Mouse (Mus musculus): ENCODE data around the gene Bahd1.
A peak's percentile ranks its signal among the peaks of the same experiment; 100 is the strongest.

The Bahd1 gene

DNA sequence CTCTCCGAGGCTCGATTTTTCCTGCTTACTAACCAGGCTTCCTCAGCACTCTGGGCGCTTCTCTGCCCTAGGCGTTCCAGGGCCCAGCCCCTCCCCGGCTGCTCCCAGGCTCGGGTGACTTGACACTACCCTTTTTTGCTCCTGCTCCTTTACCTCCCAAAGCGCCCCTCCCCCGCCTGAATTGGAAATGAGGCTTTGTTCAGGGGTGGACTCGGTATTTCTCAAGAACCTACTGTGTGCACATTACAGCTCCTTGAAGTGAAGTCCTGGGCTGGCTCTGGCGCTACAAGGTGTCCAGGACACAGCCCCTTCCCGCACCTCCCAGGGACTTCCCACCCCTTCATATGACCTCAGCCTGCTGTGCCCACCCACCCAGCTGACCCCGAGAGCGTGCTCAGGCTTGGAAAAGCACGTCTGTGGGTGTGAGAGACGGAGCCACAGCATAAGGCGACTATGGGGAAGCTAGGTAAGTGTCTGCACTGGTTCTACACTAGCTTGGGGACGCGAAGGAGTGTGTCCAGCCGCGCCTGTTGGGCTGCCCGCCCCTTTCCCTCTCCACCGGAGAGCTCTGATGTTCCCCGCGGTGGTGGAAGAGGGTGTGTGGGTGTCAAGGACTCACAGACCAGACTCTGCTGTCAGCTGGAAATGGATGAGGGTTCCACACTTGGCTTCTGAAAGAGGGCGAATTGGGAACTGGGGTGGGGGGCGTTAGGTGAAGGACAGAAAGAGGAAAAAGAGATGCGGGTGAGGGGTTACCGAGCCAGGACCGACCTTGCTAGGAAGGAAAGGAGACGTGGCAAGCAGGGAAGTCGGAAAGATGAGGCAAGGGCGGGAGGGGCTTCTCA is at the start of gene Bahd1:
Bahd1 (plus strand) TSS at position 397 of the 845 bp plus-strand sequence.
- peak; percentile 61 for DNase-seq (ENCODE audit: extremely low spot score)

DNA sequence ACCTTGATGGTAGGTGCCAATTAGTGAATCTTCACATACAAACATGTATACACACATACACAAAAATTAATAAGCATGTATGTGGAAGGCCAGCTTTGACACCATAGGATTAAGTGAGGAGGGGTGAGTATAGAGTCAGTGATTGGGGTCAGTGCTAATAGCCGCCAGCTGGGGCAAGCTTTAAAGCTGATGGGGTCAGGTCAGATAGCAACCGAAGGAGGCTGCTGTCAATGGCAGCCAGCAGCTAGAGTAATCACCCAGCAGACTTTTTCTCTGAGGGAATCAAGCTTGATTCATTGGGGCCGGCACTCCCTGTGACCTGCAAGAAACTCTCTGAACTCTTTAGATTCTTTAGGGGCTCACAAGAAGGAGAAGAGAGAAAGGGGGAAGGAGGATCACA is 48.4 kb upstream of the Bahd1 start:
- DNase-seq (ENCODE audit: extremely low spot score), result peak; percentile 38

DNA sequence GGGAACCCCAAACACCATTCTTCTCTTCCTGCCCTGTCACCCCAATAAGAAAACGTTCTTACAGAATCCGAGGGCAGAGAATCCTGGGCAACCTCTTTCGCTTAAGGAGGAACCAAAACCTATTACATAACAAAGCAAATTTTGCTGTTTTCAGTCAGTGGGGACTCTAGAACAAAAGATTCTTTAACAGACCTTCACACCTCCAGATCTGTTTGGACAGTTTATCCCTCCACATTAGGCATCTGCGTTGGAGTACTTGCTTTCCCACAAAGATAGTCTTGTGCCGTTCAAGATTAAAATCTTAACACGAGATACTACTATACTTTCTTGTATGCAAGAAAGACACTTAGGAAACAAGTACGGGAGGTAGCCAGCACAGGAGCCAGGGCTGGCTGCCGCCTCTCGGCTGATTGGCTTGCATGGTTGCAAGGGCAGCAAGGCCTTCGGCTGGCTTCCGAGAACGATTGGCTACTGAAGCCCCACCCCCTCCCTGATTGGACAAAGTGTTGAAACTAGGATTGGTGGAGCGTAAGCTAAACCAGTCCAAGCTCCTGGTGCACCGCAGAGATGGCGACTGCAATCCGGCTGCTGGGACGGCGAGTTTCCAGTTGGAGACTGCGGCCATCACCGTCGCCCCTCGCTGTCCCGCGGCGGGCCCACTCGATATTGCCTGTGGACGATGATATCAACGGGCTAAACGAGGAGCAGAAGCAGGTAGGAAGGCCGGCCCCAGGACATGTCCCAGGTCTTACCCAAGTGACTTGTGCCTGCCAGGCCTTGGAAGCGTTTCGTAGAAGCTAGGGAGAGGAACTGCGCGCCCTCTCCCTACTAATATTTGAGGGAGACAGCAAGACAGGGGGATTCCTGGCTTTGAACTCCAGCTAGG is 38.5 kb upstream of the Bahd1 start, which contains the start of gene Ivd:
Ivd (plus strand) TSS at position 501 of the 886 bp plus-strand sequence.
- DNase-seq (ENCODE audit: extremely low spot score), result peak; percentile 91

DNA sequence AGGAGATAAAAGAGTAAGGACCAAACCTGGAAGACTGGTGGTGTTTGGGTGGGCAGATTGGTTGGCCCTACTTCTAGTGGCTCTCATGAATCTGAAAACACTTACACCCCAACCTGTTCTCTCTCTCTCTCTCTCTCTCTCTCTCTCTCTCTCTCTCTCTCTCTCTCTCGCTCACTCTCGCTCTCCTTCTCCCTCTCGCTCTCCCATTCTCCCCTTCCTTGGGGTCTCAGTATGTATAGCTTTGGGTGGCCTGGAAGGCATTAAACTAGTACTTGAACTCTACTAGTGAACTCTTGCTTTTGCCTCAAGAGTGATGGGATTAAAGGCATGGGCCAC is 37.9 kb upstream of the Bahd1 start:
- DNase-seq (ENCODE audit: extremely low spot score), result no peak

DNA sequence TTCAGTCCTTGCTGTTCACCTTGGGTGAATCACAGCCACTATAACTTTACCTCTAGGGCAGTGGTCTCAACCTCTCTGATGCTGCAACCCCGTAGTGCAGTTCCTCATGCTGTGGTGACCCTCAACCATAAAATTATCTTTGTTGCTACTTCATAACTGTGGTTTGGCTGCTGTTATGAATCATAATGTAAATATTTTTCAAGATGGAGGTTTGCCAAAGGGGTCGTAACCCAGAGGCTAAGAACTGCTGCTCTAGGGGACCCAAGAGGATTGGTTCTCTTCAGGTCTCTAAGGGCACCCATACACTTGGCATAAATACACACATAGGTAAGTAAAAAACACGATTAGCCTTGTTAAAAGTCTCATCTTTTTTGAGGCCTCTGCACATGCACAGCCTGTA is 29.6 kb upstream of the Bahd1 start:
- DNase-seq (ENCODE audit: extremely low spot score), result no peak

- no peak for DNase-seq (ENCODE audit: extremely low spot score)
Observed at GRCm38 (mm10) chr2:118871032-118871431, 29.1 kb upstream of the Bahd1 start.

GRCm38 (mm10) chr2:118873018-118873417 is 27.2 kb upstream of the Bahd1 start:
- DNase-seq (ENCODE audit: extremely low spot score), result no peak

DNA sequence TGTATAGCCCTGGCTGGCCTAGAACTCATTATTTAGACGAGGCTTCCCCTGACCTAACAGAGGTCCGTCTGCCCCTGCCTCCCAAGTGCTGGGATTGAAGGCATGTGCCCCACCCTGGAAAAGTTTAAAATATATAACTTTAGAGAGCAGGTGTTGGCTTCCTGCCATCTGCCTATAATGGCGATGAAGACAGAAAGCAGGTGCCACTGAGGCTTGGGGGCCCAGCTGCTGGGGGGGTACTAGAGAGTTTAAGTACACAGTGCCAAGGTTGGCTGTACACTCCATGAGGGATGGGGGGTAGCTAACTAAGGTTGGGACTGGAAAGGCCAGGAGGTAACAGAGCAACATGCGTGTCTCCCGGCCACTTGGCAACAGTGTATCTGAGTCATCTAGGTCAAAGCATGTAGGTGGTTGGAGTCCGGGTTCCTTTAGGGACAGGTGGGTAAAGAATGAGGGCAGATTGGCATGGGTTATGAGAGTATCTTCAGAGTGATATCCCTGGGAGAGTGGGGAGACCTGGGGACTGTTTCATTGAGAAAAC is 26.2 kb upstream of the Bahd1 start:
- no peak for DNase-seq (ENCODE audit: extremely low spot score)

GRCm38 (mm10) chr2:118875316-118875715 is 24.9 kb upstream of the Bahd1 start:
- DNase-seq (ENCODE audit: extremely low spot score), result no peak

DNA sequence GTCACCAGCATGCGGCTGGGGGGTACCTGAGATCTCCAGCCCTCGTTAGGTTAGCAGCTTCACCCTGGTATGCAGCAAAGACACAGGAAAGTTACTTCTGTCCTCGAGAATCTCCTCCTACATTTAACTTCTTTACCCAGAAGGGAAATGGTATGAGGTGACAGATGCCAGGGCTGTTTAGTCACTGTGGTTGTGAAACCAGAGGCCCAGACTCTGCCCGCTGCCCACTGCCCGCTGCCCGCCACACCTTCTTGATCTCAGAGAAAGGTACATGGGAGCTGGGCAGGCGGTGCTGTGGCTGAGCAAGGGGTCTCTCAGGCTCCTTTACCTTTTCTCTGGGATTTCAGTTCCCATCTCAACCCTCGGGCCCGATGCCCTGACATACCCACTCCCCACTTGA is 23.7 kb upstream of the Bahd1 start:
- DNase-seq (ENCODE audit: extremely low spot score), result no peak

DNA sequence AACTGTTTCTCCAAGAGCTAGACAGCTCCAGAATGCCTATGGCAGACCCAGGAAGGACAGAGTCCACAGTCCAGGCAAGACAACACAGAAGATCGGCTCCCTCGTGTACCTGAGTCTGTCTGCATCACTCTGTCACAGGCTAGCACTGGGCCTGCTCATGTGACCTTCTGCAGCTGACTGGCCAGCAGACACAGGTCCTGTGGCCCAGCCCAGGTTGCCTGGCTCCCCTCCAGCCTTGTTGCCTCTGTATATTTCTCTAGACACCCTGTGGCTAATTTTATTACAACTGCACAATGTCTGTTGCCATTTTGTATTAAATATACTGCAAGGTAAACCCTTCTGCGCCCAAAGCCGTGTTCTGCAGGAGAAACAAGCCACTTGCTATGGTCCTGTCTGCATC is 19.2 kb upstream of the Bahd1 start:
- no peak for DNase-seq (ENCODE audit: extremely low spot score)

- no peak for DNase-seq (ENCODE audit: extremely low spot score)
Observed at GRCm38 (mm10) chr2:118881956-118882355, 18.2 kb upstream of the Bahd1 start.

GRCm38 (mm10) chr2:118882840-118883679 is 17.1 kb upstream of the Bahd1 start:
- peak; percentile 84 for DNase-seq (ENCODE audit: extremely low spot score)

- DNase-seq (ENCODE audit: extremely low spot score), result no peak
Observed at GRCm38 (mm10) chr2:118887440-118887839, 12.7 kb upstream of the Bahd1 start.

DNA sequence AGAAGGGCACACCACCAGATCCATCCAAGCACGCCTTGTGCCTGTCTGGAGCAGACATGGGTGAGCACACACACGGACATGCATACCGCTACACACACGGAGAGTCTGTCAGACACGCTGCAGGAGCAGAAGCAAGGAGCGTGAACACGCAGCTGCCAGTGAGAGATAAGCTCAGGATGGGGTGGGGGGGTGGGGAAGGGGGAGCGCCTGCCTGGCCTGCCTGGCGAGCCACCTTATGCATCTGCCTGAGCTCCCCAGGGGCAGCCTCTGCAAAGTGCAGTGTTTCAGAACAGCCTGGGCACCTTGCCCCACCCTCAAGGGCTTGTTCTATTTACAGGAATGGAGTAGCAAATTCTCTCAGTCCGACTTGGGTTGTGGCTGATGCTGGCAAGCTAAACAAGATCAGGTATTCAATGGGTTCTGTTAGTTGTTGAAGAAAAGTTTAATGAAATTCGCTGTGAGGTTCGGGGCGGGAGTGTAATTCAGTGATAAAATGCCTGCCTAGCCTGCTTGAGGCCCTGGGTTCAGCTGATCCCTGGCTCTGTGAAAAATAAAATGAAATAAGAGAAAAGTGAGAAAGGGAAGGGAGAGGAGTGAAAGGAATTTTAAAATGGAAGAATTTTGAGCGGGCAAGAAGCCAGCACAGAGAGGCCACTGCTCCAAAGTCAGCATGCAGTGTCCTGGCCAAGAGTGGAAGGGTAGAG is 12.2 kb upstream of the Bahd1 start:
- no peak for DNase-seq (ENCODE audit: extremely low spot score)

DNA sequence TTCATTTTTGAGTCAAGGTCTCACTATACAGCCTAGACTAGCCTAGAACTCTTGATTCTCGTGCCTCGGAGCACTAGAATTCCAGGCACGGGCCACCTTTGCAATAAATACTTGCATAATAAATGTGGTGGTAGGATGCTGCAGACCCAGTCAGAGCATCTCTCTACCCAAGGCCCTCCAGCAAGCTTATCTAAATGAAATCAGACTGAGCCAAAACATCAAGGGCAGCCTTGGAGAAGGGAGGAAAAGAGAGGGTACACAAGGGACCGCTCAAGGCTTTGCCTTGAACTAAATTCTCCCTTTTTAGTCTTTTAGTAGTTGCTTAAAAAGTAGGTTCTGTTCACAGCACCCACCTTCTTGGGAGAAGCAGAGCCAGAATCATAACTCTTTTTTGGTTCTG is 9.0 kb upstream of the Bahd1 start:
- no peak for DNase-seq (ENCODE audit: extremely low spot score)

DNA sequence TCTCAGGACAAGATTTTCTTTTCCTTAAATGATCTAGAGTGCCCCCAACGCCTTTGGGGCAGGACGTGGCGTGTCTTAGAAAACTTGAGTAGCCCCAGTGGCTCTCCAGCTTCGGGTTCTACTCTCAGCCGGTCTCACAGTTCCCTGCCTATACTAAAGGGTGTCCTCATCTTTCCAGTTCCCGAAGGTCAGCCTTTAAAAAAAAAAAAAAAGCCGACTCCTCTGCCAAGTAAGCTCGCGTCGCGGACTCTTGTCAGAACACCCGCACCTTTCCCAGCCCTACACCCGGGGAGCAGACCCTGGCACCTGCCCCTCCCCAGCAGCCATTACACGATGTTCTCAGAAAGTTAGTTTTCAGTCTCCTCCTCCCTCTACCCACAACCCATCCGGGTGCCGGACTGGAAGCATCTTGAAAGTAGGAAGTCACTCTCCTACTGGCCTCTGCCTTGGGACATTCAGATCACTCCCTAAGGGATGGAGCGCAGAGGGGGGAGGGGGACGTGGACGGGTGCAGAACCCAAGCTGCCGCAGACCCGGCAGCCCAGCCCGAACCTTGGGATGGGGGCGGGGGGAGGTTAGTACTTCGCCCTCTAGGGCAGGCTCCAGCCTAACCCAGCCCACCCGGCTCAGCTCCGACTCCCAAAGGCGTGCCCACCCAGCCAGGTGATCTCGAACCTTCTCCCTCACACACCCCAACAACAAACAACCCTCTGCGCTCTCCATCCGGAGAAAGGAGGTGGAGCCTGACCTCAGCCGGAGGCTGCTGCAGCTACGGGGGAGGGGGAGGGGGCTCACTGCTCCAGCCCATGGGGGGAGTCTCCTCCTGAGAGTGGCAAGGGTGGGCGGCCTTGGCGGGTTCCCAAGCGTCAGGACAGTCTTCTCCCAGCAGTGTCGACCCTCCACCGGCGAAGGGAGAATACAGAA is 3.9 kb upstream of the Bahd1 start:
- peak; percentile 48 for DNase-seq (ENCODE audit: extremely low spot score)

DNA sequence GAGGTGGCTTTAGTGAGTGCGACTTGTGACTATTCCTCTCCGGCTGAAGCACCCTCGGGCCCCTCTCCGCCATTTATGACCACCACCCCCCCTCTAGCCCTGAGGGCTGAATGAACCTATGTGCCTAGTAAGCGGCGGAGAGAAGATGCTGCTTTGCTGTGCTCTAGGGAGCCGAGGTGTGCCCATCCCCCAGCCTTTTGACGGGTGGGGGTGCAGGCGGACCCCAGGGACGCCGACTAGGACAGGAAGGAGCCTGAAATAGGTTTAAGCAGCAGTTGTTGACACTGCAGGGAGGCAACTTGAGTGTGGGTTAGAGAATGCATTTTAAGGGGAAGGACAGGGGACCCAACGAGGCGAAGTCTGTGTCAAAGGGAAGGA is 3.3 kb upstream of the Bahd1 start:
- DNase-seq (ENCODE audit: extremely low spot score), result no peak

DNA sequence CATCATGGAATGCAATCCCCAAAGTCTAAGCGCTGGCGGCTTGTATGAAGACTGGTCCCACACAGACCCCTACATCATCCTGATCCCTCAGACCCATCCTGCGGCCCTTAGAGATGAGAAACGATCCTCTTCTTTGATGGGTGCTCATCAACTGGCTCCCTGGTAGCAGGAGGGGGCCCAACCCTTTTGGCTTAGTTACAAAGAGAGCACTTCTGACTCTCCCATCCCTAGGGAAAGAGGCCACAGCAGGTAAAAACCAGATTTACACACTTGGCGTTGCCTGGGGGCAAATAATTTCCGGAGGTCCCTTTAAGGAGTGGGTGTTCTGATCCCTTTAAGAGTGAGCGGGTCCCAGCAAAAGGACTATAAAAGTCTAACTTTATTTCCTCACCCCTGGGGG is 2.8 kb upstream of the Bahd1 start:
- DNase-seq (ENCODE audit: extremely low spot score), result no peak

DNA sequence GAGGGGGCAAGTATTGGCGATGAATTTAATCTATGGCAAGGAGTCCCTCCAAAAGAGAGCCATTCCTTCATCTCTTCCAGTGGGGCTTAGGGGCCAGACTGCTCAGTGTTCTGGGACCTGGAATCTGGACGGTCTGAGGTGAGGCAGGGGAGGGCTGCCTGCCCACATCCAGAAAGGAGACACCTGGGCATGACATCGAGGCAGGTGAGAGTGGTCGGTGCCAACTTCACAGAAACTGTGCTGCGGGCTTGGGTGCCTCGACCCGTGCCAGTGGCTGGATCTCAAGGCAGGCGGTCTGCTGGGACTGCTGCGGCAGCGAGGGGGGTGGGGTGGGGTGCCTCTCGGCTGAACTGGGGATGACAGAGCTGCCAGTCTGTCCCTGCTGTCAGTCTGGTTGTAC is 2.4 kb upstream of the Bahd1 start:
- no peak for DNase-seq (ENCODE audit: extremely low spot score)

Data from embryo, embryonic 9.5 days (tissue).